Mouse (Mus musculus) small intestine, adult 2 months (tissue): Measurements from ENCODE around the gene Rtp2.

ENCODE experiments used
- CTCF ChIP-seq: fragments of 200-500 bp; IDR thresholded peaks from 2 replicates; pipeline ENCODE4 v1.5.1; 2012; ENCODE audit warnings: low read depth, mild to moderate bottlenecking, control low read depth, inconsistent platforms, low read length, moderate library complexity, mixed read lengths; ENCODE audit not compliant: insufficient replicate concordance, insufficient read length; ENCODE audit errors: extremely low read depth
- POLR2A ChIP-seq: fragments of 200-500 bp; IDR thresholded peaks from 2 replicates; pipeline ENCODE4 v1.6.1; 2012; ENCODE audit warnings: low read depth, mild to moderate bottlenecking, control low read depth, inconsistent platforms, low read length, moderate library complexity

DNA sequence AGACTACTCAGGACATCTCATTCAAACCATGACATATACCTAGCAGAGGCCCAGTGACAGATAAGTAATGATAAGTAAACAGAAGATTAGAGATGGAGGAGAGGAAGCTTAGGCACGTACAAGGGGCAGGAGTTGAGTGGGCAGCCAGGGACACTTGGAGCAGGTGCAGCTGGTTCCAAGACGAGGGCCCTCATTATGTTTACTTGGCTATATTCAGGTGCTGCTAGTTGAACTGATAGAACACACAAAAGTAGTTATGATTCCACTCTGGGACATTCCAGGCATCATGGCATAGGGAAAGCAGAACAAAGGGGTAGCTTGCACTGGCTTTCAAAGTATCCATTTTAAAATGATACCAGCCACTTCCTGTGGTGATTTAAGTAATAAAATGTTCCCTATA, 2.2 kb upstream of the Rtp2 start:
- no peak for TF ChIP-seq CTCF
- no peak for TF ChIP-seq POLR2A
